Mouse (Mus musculus) megakaryocyte, embryonic 14.5 days (primary cell): ENCODE results near the gene Avpr2.

Experiments used
- FLI1 ChIP-seq: IDR thresholded peaks from 2 replicates; pipeline ENCODE4 v1.6.1; 2012; ENCODE audit warnings: low read length, inconsistent platforms, mixed read lengths
- GATA1 ChIP-seq: IDR thresholded peaks from 3 replicates; pipeline ENCODE4 v1.6.1; 2012; ENCODE audit warnings: mixed read lengths, low read length, inconsistent platforms, borderline replicate concordance

DNA sequence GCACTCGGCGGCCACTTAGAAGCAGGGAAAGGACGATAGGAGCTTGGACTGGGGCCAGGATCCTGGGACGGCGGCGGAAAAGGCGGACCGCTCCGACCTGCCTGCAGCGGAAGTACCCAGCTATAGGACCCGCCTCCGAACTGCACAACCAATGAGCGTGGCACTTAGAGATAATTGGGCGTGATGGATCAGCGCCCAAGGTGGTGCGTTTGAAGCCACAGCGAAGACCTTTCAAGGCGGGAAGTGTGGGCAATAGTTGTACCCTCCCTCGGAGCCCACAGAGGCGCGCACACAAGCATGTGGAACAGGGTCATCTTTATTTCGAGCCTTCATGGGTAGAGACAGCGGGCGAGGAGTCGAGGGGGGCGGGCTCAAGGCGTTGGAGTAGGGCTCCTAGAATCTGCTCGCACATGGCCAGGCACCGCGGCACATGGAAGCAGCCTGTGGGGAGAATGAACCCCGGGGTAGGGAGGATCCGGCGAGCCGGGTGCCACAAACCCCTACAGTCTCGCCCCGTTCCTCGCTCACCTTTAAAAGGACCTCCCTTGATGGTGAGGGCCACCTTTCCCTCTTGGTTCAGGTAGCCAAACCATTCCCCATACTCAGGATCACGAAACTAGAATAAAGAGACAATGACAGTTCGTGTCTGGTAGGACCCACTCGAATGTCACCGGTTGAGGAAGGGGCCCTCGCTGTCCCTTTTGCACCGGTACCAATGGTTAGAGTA lies 30.1 kb downstream of the Avpr2 start, which contains the start of the genes Arhgap4 and Naa10:
- TF ChIP-seq GATA1 (no peak), FLI1 (no peak)
